Mouse (Mus musculus) heart, embryonic 14.5 days (tissue): Measurements from ENCODE around the gene Vps37b. TPM values are rescaled to one million over a fixed set of nuclear protein-coding genes. Genes with fewer than 3 reads are reported as not detected.

Experiments
- ATAC-seq: fragments of 200-750 bp; cut with Nextera tagmentation; 2 replicates; pipeline ENCODE4 v1.8.0; 2017; ENCODE audit warnings: low read depth, moderate TSS enrichment; ENCODE audit not compliant: insufficient number of reproducible peaks, insufficient read depth, low FRiP score
- H3K27ac ChIP-seq, 2 experiments: fragments of 200-500 bp in 1 of 2; fragments of 300-500 bp in 1 of 2; sonication (generic) in 1 of 2; replicated peaks in 1 of 2; 2 replicates each; pipeline ENCODE4 v1.5.1; 2012 to 2014; ENCODE audit warnings: low read depth in 2 of 2, low read length in 2 of 2, control low read depth in 1 of 2, mild to moderate bottlenecking in 1 of 2, mixed read lengths in 1 of 2; ENCODE audit not compliant: control insufficient read depth in 1 of 2, insufficient read depth in 1 of 2
- H3K27me3 ChIP-seq: fragments of 300-500 bp; sonication (generic); 2 replicates; pipeline ENCODE4 v1.6.1; 2014; ENCODE audit warnings: mild to moderate bottlenecking, low read length, control low read depth; ENCODE audit not compliant: control insufficient read depth, insufficient read depth
- H3K36me3 ChIP-seq: fragments of 300-500 bp; sonication (generic); 2 replicates; pipeline ENCODE4 v1.6.1; 2014; ENCODE audit warnings: mild to moderate bottlenecking, control low read depth, low read length, mixed read lengths; ENCODE audit not compliant: control insufficient read depth, insufficient read depth
- H3K4me1 ChIP-seq, 2 experiments: fragments of 200-500 bp in 1 of 2; fragments of 300-500 bp in 1 of 2; sonication (generic) in 1 of 2; 2 replicates each; pipeline ENCODE4 v1.6.1; 2012 to 2014; ENCODE audit warnings: low read length in 2 of 2, control low read depth in 1 of 2, mixed read lengths in 1 of 2; ENCODE audit not compliant: control insufficient read depth in 2 of 2, insufficient read depth in 2 of 2
- H3K4me2 ChIP-seq: fragments of 300-500 bp; sonication (generic); 2 replicates; pipeline ENCODE4 v1.6.1; 2014; ENCODE audit warnings: mild to moderate bottlenecking, low read length
- H3K4me3 ChIP-seq, 2 experiments: fragments of 200-500 bp in 1 of 2; fragments of 300-500 bp in 1 of 2; sonication (generic) in 1 of 2; 2 replicates each; pipeline ENCODE4 v1.5.1; 2012 to 2014; ENCODE audit warnings: low read length in 2 of 2, mild to moderate bottlenecking in 2 of 2, control low read depth in 1 of 2, low read depth in 1 of 2, moderate library complexity in 1 of 2; ENCODE audit not compliant: control insufficient read depth in 1 of 2, insufficient read depth in 1 of 2
- H3K9ac ChIP-seq: fragments of 300-500 bp; sonication (generic); 2 replicates; pipeline ENCODE4 v1.6.1; 2014; ENCODE audit warnings: mild to moderate bottlenecking, low read length
- H3K9me3 ChIP-seq: fragments of 300-500 bp; sonication (generic); 2 replicates; pipeline ENCODE4 v1.6.1; 2016; ENCODE audit warnings: low read length, control low read depth; ENCODE audit not compliant: control insufficient read depth
- WGBS: fragments of 180-500 bp; shearing (Covaris S2); extraction: QIAGEN DNeasy Blood & Tissue Kit; methylation state at CpG from one replicate; pipeline ENCODE4 v1.1.7; 2014; 5-methylcytosine and 5-hydroxymethylcytosine counted together
- polyA plus RNA-seq: library from polyadenylated mRNA; unstranded; fragments of >200 nt; fragmentation: Nextera tagmentation; extraction: Ambion mirVana; gene quantifications from 2 replicates; pipeline ENCODE4 v1.2.1, GENCODE M21; 2014

Vps37b gene
- polyA plus RNA-seq, 1 experiment from 2014 or later, result 47.7 TPM

- no peaks in the 10 kb centered on the region for H3K9me3 ChIP-seq
- peaks cover 37% of the 10 kb centered on the region for H3K36me3 ChIP-seq
- no peak overlapping the region for H3K27ac ChIP-seq
- 0 out of 2 replicates have a peak, but pooled peaks have one; percentile 40 for ATAC-seq
- no peak overlapping the region for H3K9ac ChIP-seq
- no peaks in the 10 kb centered on the region for H3K27me3 ChIP-seq
- peaks cover 7 to 13% of the 10 kb centered on the region in 2 experiments; a peak in 3 of 4 replicates for H3K4me1 ChIP-seq
- WGBS, result 12% methylated on average over 7 of the region's 7 CpGs
- H3K4me2 ChIP-seq, result no peak overlapping the region
- no peak overlapping the region for H3K4me3 ChIP-seq
Observed at GRCm38 (mm10) chr5:124000824-124001223, 31.2 kb downstream of the Vps37b start.

- H3K4me2 ChIP-seq, result no peak overlapping the region
- no peak overlapping the region for H3K9ac ChIP-seq
- no peaks in the 10 kb centered on the region for H3K27me3 ChIP-seq
- H3K9me3 ChIP-seq, result no peaks in the 10 kb centered on the region
- no peak for ATAC-seq
- 49% methylated on average over 10 of the region's 10 CpGs for WGBS
- H3K27ac ChIP-seq, result no peak overlapping the region
- peaks cover 12 to 23% of the 10 kb centered on the region in 2 experiments for H3K4me1 ChIP-seq
- H3K4me3 ChIP-seq, result no peak overlapping the region
- peaks cover 12% of the 10 kb centered on the region for H3K36me3 ChIP-seq
Observed at GRCm38 (mm10) chr5:123998370-123998769, 33.7 kb downstream of the Vps37b start.

- Histone ChIP-seq H3K9ac (no peak overlapping the region), H3K9me3 (no peaks in the 10 kb centered on the region), H3K4me2 (no peak overlapping the region), H3K36me3 (peaks cover 10% of the 10 kb centered on the region), H3K27me3 (no peaks in the 10 kb centered on the region), H3K4me1 (peaks cover 10 to 17% of the 10 kb centered on the region in 2 experiments), H3K4me3 (no peak overlapping the region), H3K27ac (no peak overlapping the region)
- WGBS, result 71% methylated on average over 16 of the region's 16 CpGs
- ATAC-seq, result no peak
Observed at GRCm38 (mm10) chr5:123997811-123998210, 34.3 kb downstream of the Vps37b start.

- Histone ChIP-seq H3K27me3 (no peaks in the 10 kb centered on the region), H3K9me3 (no peaks in the 10 kb centered on the region), H3K4me3 (no peak overlapping the region), H3K9ac (no peak overlapping the region), H3K36me3 (peaks cover 10% of the 10 kb centered on the region), H3K4me2 (no peak overlapping the region), H3K4me1 (peaks cover 13 to 16% of the 10 kb centered on the region in 2 experiments), H3K27ac (no peak overlapping the region)
- ATAC-seq, result no peak
- 85% methylated on average over 24 of the region's 24 CpGs for WGBS
Observed at GRCm38 (mm10) chr5:123997211-123997751, 34.8 kb downstream of the Vps37b start.

- WGBS, result 85% methylated on average over 14 of the region's 14 CpGs
- no peaks in the 10 kb centered on the region for H3K27me3 ChIP-seq
- no peak overlapping the region for H3K4me3 ChIP-seq
- H3K4me1 ChIP-seq, result peaks cover 18 to 21% of the 10 kb centered on the region in 2 experiments
- no peak overlapping the region for H3K4me2 ChIP-seq
- no peak overlapping the region for H3K27ac ChIP-seq
- H3K9ac ChIP-seq, result no peak overlapping the region
- H3K9me3 ChIP-seq, result no peaks in the 10 kb centered on the region
- no peak for ATAC-seq
- peaks cover 9% of the 10 kb centered on the region for H3K36me3 ChIP-seq
Observed at GRCm38 (mm10) chr5:123996695-123997094, 35.4 kb downstream of the Vps37b start.

GRCm38 (mm10) chr5:123996194-123996593, 35.9 kb downstream of the Vps37b start:
- WGBS, result 77% methylated on average over 10 of the region's 10 CpGs

GRCm38 (mm10) chr5:123995388-123995787, 36.7 kb downstream of the Vps37b start:
- ATAC-seq, result no peak
- 72% methylated on average over 6 of the region's 6 CpGs for WGBS
- Histone ChIP-seq H3K27ac (no peak overlapping the region), H3K9ac (no peak overlapping the region), H3K4me1 (peaks cover 17 to 24% of the 10 kb centered on the region in 2 experiments), H3K27me3 (no peaks in the 10 kb centered on the region), H3K9me3 (no peaks in the 10 kb centered on the region), H3K4me2 (no peak overlapping the region), H3K36me3 (peaks cover 4% of the 10 kb centered on the region), H3K4me3 (no peak overlapping the region)

More at GRCm38 (mm10) chr5:123996194-123996593, 35.9 kb downstream of the Vps37b start:
- Histone ChIP-seq H3K9me3 (no peaks in the 10 kb centered on the region), H3K4me3 (no peak overlapping the region), H3K9ac (no peak overlapping the region), H3K4me2 (no peak overlapping the region), H3K4me1 (peaks cover 20 to 24% of the 10 kb centered on the region in 2 experiments), H3K27me3 (no peaks in the 10 kb centered on the region), H3K36me3 (peaks cover 4% of the 10 kb centered on the region), H3K27ac (no peak overlapping the region)
- ATAC-seq, result no peak

GRCm38 (mm10) chr5:123994468-123994867, 37.6 kb downstream of the Vps37b start:
- no peaks in the 10 kb centered on the region; the same call in 1 of the 2 replicates for H3K36me3 ChIP-seq
- H3K4me2 ChIP-seq, result no peak overlapping the region
- H3K9me3 ChIP-seq, result no peaks in the 10 kb centered on the region
- H3K4me1 ChIP-seq, result peaks cover 17 to 24% of the 10 kb centered on the region in 2 experiments
- no peak for ATAC-seq
- no peak overlapping the region for H3K9ac ChIP-seq
- H3K27me3 ChIP-seq, result no peaks in the 10 kb centered on the region
- 86% methylated on average over 7 of the region's 7 CpGs for WGBS
- H3K27ac ChIP-seq, result no peak overlapping the region
- H3K4me3 ChIP-seq, result no peak overlapping the region
